Mouse (Mus musculus): Measurements from ENCODE around the gene Clcn7. TPM values are rescaled to one million over a fixed set of nuclear protein-coding genes. Genes with fewer than 3 reads are reported as not detected.
A peak's percentile ranks its signal among the peaks of the same experiment; 100 is the strongest.
"Not testable (repeated sequence)": the region's sequence is repeated elsewhere in the genome, so short reads cannot be mapped to it uniquely, and the experiment has no call there.

The Clcn7 gene
- polyA plus RNA-seq (2015; fragmentation: Nextera tagmentation; extraction: Ambion mirVana) = 12.7 and 15.0 TPM in 2 replicates

DNA sequence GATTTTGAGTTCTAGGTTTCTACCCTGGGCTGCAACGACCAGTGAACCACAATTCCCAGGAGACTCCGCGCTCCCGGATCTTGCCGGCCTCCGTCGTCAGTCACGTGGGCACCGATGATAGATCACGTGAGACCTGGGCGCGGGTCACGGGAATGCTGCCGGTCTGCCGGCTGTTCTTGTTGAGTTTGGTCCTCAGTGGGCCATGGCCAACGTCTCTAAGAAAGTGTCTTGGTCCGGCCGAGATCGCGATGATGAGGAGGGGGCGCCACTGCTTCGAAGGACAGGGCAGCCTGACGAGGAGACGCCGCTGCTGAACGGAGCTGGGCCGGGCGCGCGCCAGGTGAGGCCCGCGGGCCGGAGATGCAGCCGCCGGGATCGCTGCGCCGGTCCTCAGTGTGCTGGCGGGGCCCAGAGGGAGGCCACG lies at the start of gene Clcn7:
TSS of gene Clcn7 (plus strand) at position 117 of the 424 bp plus-strand sequence.
- DNase-seq (ENCODE audit: low spot score) = peak; percentile 81

DNA sequence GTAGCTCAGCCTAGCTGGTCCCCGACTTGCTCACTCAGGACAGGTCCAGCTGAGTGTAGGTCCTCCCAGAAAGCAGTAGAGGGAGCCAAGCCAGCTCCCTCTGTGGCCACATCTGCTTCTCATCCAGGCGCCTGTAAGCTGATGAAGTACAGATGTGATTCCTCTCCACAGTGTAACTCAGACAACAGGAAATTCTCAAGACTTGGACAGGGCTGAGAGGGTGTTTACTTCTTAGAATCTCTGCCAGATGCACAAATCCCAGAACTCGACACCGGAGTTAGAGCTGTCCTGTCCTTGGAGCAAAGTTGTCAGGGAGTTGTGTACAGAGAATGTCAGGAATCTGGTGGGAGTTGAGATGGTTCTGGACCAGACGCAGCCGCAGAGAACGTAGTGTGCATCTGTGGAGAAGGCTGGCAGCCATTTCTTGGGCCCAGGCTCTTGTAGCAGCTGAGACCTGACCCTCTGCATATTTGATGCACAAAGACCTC lies 49.7 kb upstream of the Clcn7 start, which contains the start of gene Tmem204:
TSS of gene Tmem204 (minus strand) at position 148 of the 488 bp plus-strand sequence.
- no peak for DNase-seq (ENCODE audit: low spot score)

DNA sequence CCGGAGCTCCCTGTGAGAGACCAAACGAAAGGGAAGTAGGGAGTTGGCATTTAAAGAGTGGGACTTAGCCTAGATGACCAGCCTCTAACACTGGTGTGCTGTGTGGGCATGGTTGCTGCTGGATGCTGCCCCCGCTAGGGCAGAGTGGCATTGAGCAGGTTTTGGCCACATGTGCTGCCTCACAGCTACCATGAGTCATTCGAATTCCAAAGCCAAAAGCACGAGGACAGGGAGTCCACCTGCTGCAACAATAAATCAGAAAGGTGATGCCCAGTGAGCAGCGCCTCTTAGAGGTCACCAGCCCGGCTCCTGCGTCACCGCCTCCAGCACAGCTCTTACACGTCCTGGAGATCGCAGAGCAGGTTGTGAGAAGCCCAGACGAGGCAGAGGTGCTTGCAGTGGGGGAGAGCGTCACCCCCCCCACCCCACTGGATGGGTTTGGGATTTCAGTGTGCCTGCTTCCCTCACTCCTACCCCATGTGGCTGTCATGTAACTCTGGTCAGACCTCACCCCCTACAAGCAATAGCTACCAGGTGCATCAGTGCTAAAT lies 48.3 kb upstream of the Clcn7 start:
- DNase-seq (ENCODE audit: low spot score) = no peak

DNA sequence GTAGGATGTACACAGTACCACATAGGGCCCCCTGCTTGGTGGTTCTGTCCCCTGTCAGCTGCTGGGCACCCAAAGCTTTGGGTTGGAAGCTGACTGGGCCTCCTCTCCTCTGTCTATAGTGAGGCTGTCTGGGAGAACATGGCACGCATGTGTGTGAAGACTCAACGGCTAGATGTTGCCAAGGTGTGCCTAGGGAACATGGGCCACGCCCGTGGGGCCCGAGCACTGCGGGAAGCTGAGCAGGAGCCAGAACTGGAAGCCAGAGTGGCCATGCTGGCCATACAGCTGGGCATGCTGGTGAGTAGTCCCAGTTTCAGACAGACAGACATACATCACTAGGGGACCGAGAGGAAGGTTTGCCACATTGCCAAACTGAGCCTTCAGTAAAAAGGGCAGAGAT lies 46.5 kb upstream of the Clcn7 start:
- no peak for DNase-seq (ENCODE audit: low spot score)

DNA sequence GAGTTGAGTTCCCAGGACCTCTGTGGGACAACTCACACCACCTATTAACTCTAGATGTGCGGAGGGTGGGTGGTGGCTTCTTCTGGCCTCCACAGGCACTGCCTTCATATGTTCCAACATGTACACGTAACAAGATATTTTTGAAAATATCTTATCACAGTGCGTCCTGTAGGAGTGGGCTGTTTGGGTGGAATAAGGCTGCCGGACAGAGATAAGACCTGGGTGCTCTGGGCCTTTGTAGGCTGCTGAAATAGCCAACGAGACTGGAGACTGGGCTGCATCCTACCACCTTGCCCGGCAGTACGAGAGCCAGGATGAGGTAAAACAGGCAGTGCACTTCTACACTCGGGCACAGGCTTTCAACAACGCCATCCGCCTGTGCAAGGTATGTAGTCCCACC lies 44.0 kb upstream of the Clcn7 start:
- DNase-seq (ENCODE audit: low spot score) = no peak

DNA sequence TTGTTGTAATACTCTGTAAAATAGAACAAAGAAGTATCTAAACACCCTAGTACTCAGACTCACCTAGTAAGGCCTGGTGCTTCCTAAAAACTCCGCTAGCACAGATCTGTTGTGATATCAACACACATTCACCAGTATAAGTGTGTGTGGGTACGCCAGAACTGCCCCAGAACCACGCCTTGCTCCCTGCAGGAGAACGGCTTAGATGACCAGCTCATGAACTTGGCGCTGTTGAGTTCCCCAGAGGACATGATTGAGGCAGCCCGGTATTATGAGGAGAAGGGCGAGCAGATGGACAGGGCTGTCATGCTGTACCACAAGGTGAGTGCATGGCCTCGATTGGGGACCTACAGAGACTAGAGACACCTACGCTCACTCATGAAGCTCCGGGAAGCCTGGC lies 42.7 kb upstream of the Clcn7 start:
- DNase-seq (ENCODE audit: low spot score) = no peak

DNA sequence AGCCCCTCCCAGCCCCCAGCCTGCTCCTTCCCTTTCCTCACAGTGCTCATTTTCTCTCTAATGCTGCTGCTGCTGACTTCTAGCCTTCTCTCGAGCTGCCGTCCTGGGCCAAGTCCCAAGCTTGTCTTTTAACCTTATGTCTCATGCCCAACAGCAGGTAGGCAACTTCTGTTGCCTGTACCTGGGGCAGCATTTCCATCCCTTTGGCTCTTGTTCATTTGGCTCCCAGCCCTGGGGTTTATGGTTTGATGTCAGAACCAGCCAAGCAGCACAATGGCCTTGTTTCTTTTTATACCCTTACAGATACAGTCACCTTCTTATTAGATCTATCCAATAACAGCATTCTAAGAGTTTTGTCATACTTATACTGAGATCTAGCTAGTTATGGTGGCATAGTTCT lies 37.0 kb upstream of the Clcn7 start:
- DNase-seq (ENCODE audit: low spot score) = no peak

DNA sequence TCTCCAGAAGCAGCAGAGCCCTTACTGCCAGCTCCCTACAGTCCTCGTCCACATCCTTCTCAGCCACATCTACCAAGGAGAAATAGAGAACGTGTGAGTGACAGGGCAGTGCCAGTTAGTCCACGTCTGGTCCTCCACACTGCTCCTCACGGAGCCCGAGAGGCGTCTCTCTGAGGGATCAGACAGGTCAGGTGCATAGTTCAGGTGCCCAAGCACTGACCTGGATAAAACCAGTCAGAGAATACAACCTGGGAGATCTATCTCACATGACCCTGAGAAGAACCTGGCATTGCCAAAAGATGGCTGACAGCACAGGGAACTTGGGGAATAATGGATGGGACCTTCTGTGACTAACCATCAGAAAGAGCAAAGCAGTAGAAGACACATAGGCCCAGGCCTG lies 33.1 kb upstream of the Clcn7 start:
- DNase-seq (ENCODE audit: low spot score) = no peak

DNA sequence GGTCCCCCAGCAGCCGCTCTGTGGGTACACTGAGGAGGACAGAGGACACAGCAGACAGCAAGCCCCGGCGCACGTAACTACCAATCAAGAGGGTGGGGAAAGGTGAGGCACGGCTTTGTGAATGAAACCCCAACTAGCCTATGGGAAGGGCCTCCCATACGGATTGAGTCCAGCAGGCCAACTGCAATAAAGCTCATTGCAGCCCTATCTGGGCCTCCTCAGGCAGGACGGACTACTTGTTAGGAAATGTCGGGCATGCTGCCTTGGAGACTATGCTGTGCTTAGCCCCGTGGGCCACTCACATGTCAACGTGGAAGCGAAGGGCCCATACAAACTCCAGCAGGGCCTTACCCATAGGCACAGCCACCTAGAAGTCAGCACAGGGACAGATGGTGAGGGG lies 31.9 kb upstream of the Clcn7 start:
- DNase-seq (ENCODE audit: low spot score) = no peak

DNA sequence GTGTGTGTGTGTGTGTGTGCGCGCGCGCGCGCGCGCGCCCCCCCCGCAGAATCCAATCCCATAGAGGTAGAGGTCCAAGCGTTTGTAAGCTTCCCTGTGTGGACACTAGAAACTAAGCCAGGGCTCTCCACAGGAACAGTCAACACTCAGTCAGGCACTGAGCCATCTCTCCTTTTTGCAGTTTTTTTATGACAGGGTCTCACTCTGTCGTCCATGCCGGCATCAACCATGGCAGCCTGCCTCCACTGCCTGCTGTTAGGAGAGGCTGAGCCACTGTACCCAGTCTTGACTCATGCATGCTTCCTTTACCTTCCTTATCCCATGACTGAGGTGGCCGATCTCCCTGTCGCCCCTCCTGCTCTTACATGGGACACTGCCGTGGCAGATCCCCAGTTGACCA lies 25.4 kb upstream of the Clcn7 start:
- DNase-seq (ENCODE audit: low spot score) = no peak

DNA sequence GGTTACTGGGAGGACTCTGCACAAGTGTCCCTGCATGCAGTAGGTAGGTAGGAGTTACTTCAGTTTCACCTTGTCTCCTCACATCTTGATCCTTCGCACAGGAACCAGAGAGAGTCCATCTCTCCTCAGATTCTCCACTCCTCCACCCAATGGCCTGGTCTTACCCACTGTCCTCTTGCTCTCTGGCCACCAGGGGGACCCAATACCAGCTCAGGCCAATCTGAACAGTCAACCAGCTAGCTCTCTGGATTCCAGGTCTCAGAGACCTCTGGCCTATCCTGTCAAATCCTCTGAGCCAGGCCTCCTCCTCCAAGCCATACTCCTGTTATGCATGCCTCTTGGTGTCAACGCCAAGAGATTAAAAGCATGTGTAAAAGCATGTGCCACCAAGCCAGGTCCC lies 23.6 kb upstream of the Clcn7 start:
- no peak for DNase-seq (ENCODE audit: low spot score)

DNA sequence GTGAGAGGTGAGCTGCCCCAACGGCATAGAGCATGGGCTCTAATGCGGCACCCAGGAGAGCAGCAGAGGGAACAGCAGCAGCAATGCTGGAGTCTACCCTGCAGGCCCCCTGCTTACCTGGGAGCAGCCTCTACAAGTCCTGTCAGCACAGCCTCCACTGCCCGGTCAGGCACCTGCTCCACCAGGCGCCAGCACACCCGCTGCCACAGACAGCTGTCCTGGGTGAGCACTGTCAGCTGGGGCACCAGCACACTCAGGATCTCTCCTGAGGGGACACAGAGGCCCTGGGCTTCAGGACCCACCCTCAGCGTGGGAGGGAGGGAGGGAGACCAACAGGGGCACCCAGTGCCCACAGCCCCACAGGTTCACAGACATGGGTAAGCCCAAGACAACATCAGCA lies 22.6 kb upstream of the Clcn7 start:
- DNase-seq (ENCODE audit: low spot score) = no peak

DNA sequence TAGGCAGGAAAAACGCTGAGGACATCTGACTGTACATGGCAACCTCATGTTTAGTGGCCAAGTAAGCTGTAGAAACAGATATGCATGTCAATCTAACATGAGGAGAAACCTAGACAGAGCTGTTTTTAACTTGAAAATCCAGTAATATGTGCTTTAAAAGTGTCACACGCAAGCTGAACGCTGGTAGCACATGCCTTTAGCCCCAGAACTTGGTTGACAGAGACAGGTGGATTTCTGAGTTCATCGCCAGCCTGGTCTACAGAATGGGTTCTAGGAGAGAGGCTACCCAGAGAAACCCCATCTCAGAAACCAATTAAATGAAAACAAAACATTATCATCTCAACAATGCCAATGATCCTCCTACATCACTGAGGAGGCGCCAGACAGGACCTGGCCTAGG lies 22.0 kb upstream of the Clcn7 start:
- no peak for DNase-seq (ENCODE audit: low spot score)

DNA sequence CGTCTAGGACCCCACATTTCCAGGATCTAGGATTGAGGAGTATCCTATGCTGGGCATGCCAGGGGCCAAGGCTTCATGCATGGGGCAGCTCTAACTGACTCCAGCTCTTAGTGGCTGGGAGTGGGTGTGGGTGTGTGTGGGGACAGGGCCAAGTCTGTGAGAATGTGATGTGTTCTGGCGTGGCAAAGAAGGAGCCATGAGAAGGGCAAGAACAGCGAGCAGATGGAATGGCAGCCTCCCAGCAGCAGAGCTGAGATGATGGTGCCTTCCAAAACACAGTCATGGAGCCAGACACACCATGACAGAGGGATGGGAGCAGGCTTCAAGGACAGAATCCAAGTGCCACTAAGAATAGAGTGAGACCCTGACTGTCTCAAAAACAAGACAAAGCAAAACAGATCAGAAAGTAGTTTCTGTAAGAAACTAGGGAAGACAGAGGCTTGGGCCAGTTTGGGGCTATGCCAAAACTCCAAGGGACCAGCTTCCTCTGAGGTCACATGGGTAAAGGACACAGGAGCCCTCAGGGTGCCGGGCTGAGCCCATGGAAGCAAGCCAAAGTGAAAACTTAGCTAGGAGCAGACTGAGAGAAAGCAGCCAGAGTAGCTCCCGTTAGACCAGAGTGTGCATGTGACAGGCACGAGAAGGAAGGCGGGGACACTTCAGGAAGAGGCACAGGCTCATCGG lies 21.3 kb upstream of the Clcn7 start:
- no peak for DNase-seq (ENCODE audit: low spot score)

DNA sequence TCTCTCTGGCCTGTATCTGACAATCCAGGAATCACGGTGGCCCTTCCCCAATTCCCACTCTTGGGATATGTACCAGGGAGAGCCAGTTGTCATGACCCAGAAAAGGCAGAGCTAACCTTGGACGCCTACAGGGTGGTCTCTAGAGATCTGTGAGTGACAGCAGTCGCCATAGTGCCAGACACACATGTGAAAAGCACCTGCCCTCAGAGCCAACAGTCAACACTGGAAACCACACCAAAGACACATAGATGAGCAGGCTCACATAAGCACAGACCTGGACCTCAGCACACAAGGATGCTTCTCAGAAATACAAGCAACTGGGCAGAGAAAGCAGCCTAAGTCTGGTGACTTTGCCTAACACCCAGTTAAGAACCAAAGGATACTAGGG lies 20.8 kb upstream of the Clcn7 start:
- no peak for DNase-seq (ENCODE audit: low spot score)

DNA sequence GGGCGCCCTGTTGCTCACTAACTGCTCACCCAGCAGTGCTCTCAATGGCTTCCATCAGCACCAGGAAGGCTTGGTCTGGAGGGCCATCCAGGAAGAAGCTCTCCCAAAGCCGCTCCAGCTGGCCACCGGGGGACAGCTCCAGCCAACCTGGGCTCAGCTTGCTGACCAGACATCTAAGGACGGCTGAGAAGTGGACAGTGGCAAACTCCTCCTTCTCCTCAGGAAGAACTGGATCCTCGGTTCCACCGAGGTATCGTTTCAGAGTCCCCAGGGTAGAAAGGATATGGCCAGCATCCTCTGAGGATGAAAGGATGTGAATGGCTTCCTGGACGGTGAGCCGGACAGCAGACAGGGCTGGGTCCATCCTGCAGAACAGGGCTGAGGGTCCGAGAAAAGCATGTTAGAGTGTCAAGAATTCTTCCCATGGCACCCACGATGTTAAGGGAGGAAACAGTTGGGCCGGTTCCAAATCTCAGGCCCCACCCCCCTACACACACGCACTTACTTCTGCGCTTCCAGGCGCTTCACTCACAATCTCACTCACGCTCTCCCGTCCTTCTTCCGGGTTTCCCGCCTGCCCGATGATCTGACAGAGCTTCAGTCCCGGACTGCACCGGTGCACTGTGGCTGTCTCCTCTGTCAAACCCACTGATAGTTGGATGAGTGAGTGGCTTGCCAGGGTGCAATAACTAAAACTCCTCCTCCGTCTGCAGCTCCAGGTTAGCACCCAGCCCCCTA lies 18.1 kb upstream of the Clcn7 start:
- DNase-seq (ENCODE audit: low spot score) = peak; percentile 48

DNA sequence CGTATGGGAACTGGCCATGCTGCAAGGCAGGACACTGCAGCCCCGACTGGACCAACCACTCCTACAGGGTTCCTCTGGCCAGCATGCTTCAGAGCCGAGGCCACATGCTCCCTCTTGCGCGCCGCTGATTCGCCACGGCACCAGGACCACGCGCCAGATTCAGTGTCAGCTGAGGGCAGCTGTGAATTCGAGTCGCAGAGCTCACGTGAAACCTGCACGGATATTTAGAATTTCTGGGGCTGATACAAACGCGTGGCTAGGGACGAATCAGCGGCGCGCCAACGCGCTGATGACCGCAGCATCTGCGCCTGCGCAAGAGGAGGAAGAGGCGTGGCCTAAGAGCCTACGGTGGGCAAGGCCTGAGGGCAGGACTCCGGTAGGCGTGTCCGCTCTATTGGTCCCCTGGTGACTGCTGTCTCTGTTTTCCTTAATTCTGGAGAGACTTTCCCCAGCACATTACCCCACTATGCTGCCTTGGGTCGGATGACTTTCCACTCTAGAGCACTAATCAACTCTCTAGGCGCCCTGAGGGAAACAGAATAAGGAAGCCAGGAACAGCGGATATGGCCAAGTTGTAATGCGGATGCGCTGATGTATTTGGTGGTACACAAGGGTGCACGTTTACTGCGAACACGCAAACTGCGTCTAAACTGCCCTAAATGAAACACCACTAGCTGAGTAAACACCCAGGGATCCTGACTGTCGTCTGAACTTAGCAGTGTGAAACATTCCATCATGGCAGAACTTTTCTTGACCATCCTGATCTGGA lies 17.3 kb upstream of the Clcn7 start, which contains the start of gene Telo2:
TSS of gene Telo2 (minus strand) at position 304 of the 769 bp plus-strand sequence.
- DNase-seq (ENCODE audit: low spot score) = peak; percentile 86

DNA sequence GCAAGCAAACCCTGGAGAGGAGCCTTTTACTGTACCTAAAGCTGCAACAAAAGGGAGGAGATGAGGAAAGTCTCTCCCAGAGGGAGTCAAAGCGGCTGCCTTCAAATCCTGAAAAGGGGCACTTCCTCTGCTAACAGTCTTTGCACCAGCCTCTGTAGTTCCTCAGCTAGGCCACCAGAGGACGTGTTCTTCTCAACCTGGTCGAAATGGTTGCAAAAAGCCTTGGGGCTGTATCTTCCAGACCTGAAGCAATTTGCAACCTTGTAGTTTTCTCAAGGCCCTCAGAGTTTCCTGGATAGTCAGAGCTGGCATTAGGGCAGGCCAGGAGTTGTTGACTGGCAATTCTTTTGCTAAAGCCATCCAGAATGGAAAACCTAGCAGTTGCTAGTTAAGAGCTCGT lies 15.9 kb upstream of the Clcn7 start:
- DNase-seq (ENCODE audit: low spot score) = peak; percentile 15

DNA sequence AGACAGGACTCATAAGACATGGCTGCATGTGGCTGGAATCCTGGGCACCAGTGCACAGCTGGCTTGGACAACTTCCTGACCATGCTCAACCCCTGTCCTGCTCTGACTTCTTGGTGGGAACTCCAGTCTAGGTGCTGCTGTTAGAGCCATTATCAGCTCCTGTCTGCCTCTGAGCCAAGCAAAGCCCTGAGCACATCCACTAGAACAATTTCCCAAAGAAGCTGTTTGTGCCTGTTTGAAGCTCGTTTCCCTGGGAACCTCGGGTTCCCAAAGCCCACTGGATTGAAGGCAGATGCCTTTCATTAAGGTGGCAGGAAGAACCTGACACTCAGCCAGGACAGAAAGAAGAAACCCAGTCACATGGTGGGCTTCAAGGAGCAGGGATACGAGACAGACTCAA lies 12.8 kb upstream of the Clcn7 start, which contains the start of gene Ptx4:
TSS of gene Ptx4 (plus strand) at position 355 of the 400 bp plus-strand sequence.
- no peak for DNase-seq (ENCODE audit: low spot score)

DNA sequence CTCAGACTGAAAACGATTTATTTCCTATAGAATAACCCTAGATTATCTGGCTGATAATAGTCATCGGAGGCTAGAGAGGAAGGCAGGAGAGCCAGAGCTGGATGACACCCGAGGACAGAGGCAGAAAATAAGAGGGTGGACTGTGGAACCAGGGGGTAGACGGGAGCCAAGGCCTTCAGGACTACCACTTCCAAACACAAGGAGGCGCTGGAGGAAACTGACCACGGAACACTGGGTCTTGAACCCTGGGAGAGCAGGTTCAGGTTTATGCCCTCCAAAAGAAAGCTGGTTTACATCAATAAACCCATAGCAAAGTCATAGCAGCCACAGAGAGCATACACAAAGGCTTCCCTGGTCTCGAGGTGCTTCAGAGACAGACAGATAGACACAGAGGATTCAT lies 9.2 kb upstream of the Clcn7 start:
- DNase-seq (ENCODE audit: low spot score) = peak; percentile 55

DNA sequence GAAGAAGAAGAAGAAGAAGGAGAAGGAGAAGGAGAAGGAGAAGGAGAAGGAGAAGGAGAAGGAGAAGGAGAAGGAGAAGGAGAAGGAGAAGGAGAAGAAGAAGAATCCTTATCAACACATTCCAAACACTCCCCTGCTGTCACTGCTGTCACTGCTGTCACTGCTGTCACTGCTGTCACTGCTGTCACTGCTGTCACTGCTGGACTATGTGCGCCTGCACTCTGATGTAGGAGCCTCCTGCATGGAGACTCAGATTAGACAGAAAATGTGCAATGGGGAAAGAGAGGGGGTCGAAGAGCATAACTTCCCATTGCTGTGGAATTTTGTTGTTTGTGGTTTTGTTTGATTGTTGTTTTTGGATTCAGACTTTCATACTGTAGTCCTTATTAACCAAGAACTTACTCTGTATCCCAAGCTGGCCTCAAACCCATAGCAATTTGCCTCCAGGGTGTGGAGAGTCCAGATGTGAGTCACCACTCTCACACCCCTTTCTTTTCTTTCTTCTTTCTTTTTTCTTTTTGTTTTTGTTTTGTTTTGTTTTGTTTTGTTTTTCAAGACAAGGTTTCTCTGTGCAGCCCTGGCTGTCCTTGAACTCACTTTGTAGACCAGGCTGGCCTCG lies 7.6 kb upstream of the Clcn7 start:
- not testable (repeated sequence) for DNase-seq (ENCODE audit: low spot score)

Measured in thymus, postnatal 0 days (tissue).